Mouse (Mus musculus) mouse embryonic stem cell (cell line): Measurements from ENCODE around the gene Kdm5b.

Experiments used
- in situ Hi-C, 2 experiments: fragments of 300-500 bp; cut with MboI; formaldehyde crosslinking; loops; 1 replicate in 1 of 2; 3 replicates in 1 of 2; pipeline ENCODE4 v1.14.3; 2019 to 2020; ENCODE audit warnings: low sequenced_read_pairs in 2 of 2, low pct_unique_long_range_greater_than_20kb in 1 of 2, mixed read lengths in 1 of 2; ENCODE audit not compliant: unreplicated experiment in 1 of 2

Kdm5b gene

GRCm38 (mm10) chr1:134625325-134625724 is 65.4 kb downstream of the Kdm5b start:
- in situ Hi-C loops: loop anchor here (10.0 kb wide), 1 partner anchor 271 kb away; no protein-coding TSS in a partner anchor

GRCm38 (mm10) chr1:134629455-134629854 is 69.5 kb downstream of the Kdm5b start:
- in situ Hi-C loops: loop anchor here (10.0 kb wide), 1 partner anchor 275 kb away; no protein-coding TSS in a partner anchor

GRCm38 (mm10) chr1:134634296-134634695 is 74.3 kb downstream of the Kdm5b start:
- in situ Hi-C loops: no loop called here

- in situ Hi-C loops: no loop called here
These were observed 76.3 kb downstream of the Kdm5b start for GRCm38 (mm10) chr1:134636245-134636644.

- in situ Hi-C loops: no loop called here
These were observed 76.7 kb downstream of the Kdm5b start for GRCm38 (mm10) chr1:134636684-134637083.

- in situ Hi-C loops: no loop called here
These were observed 78.1 kb downstream of the Kdm5b start for GRCm38 (mm10) chr1:134638041-134638440.

- in situ Hi-C loops: no loop called here
These were observed 78.6 kb downstream of the Kdm5b start for GRCm38 (mm10) chr1:134638522-134638921.

- in situ Hi-C loops: no loop called here
These were observed 79.5 kb downstream of the Kdm5b start for GRCm38 (mm10) chr1:134639460-134639859.

GRCm38 (mm10) chr1:134641507-134641906 is 81.5 kb downstream of the Kdm5b start:
- in situ Hi-C loops: no loop called here

- in situ Hi-C loops: no loop called here
These were observed 83.7 kb downstream of the Kdm5b start for GRCm38 (mm10) chr1:134643702-134644101.

GRCm38 (mm10) chr1:134645408-134646200 is 85.6 kb downstream of the Kdm5b start:
- in situ Hi-C loops: no loop called here

GRCm38 (mm10) chr1:134646261-134646962 is 86.4 kb downstream of the Kdm5b start, which contains the start of gene Syt2:
Gene Syt2, plus strand, starts transcription at chr1:134646677.
- in situ Hi-C loops: no loop called here

GRCm38 (mm10) chr1:134646963-134647282 is 87.0 kb downstream of the Kdm5b start:
- in situ Hi-C loops: no loop called here

GRCm38 (mm10) chr1:134647591-134647990 is 87.6 kb downstream of the Kdm5b start:
- in situ Hi-C loops: no loop called here

- in situ Hi-C loops: no loop called here
These were observed 90.8 kb downstream of the Kdm5b start for GRCm38 (mm10) chr1:134650816-134651215.

- in situ Hi-C loops: no loop called here
These were observed 91.4 kb downstream of the Kdm5b start for GRCm38 (mm10) chr1:134651268-134651850.

GRCm38 (mm10) chr1:134651851-134652398 is 92.0 kb downstream of the Kdm5b start:
- in situ Hi-C loops: no loop called here

GRCm38 (mm10) chr1:134653603-134654257 is 93.8 kb downstream of the Kdm5b start:
- in situ Hi-C loops: no loop called here

- in situ Hi-C loops: no loop called here
These were observed 98.9 kb downstream of the Kdm5b start for GRCm38 (mm10) chr1:134658841-134659240.
